Mouse (Mus musculus): ENCODE data around the gene Trim66.

DNA sequence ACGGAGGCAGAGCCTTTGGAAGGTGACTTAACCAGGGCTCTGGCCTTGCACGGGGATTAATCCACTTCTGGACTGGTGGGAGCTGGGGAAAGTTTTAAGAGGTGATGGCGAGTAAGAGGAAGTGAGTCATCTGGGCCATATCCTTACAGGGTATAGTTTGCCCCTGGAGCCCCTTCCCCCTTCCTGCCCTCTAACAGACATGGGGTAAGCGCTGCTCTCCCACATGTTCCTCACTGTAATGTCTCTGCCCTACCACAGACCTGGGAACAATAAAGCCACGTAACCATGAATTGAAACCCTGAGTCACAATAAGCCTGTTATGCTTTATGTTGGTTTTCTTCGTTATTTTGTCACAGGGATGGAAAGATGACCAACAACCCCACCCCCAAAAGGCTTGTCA, 51.4 kb downstream of the Trim66 start:
- TF ChIP-seq CTCF (IDR thresholded peaks at IDR 0.05; ENCODE audit: borderline replicate concordance, insufficient read depth, low read depth, low read length) (no peak), POLR2A (IDR thresholded peaks at IDR 0.05; ENCODE audit: borderline replicate concordance, insufficient read depth, low read length) (no peak)
